Comparison of ENCODE assay signal across 20 mouse cellular contexts in genomic region chr4:155157871-155158542, GRCm38 (mm10).
DNase-seq lines count a peak whose midpoint lies in the region; ATAC-seq lines count a peak whose summit lies in the region.
"Had no signal": no experiment of that assay in that cellular context is flagged by ENCODE, and none has a peak within 500 bp of the region (broad histone marks: within the 10 kb centered on the region; RNA-seq: fewer than 3 reads in every experiment).

No protein-coding gene starts in this region.

- peaks cover 28% of the 10 kb centered on the region for H3K4me1 ChIP-seq in heart, embryonic 11.5 days (ENCODE audit: control insufficient read depth, insufficient read depth, low read length)
- peaks cover 57% of the 10 kb centered on the region for H3K4me1 ChIP-seq in limb, embryonic 12.5 days (replicated peaks)
- H3K4me1 ChIP-seq in limb, embryonic 10.5 days: peaks cover 61% of the 10 kb centered on the region
- peaks cover 61% of the 10 kb centered on the region for H3K4me1 ChIP-seq in limb, embryonic 13.5 days

- no peak overlapping the region for H3K4me2 ChIP-seq in heart, embryonic 11.5 days
- no peak overlapping the region for H3K4me2 ChIP-seq in limb, embryonic 12.5 days
- no peak overlapping the region for H3K4me2 ChIP-seq in limb, embryonic 13.5 days (replicated peaks)
- H3K4me2 ChIP-seq: kidney, embryonic 15.5 days; liver, embryonic 12.5 days; lung, embryonic 15.5 days; neural tube, embryonic 13.5 days had no signal

- 85% methylated on average over 27 of the region's 27 CpGs for WGBS in heart, embryonic 11.5 days (ENCODE audit: insufficient replicate concordance)
- 82% methylated on average over 27 of the region's 27 CpGs for WGBS in limb, embryonic 12.5 days
- 89% methylated on average over 27 of the region's 27 CpGs for WGBS in limb, embryonic 10.5 days
- WGBS in limb, embryonic 13.5 days: 83% methylated on average over 27 of the region's 27 CpGs

- H3K9me3 ChIP-seq in heart, embryonic 11.5 days (replicated peaks; ENCODE audit: control insufficient read depth, low read length): no peaks in the 10 kb centered on the region
- H3K9me3 ChIP-seq in limb, embryonic 12.5 days: no peaks in the 10 kb centered on the region
- H3K9me3 ChIP-seq in limb, embryonic 10.5 days (replicated peaks): no peaks in the 10 kb centered on the region
- H3K9me3 ChIP-seq in limb, embryonic 13.5 days: no peaks in the 10 kb centered on the region
- H3K9me3 ChIP-seq: G1E; kidney, embryonic 15.5 days; liver, embryonic 12.5 days; lung, embryonic 15.5 days; neural tube, embryonic 13.5 days had no signal

- peaks cover 21% of the 10 kb centered on the region for H3K36me3 ChIP-seq in heart, embryonic 11.5 days (ENCODE audit: control insufficient read depth, insufficient read depth, low read length)
- peaks cover 70% of the 10 kb centered on the region for H3K36me3 ChIP-seq in limb, embryonic 12.5 days
- peaks cover 63% of the 10 kb centered on the region for H3K36me3 ChIP-seq in limb, embryonic 10.5 days
- peaks cover 73% of the 10 kb centered on the region for H3K36me3 ChIP-seq in limb, embryonic 13.5 days

- peak; percentile 67 for DNase-seq in cerebellum, adult 11-12 months
- DNase-seq in cerebellum, postnatal 4 days (ENCODE audit: low spot score in 2 of 2): no peak
- no peak for DNase-seq in heart, adult 18-20 months
- no peak for DNase-seq in limb, embryonic 10.5 days (ENCODE audit: low spot score)
- DNase-seq in adrenal gland, postnatal 10 days: no peak
- DNase-seq: gastrocnemius, postnatal 25 days; heart, postnatal 14 days; lung, postnatal 4 days; thymus, postnatal 14 days had no signal

- ATAC-seq in heart, embryonic 11.5 days (replicated peaks; ENCODE audit: insufficient number of reproducible peaks, low FRiP score, low TSS enrichment): no peak
- no peak for ATAC-seq in limb, embryonic 12.5 days (ENCODE audit: insufficient number of reproducible peaks, insufficient read depth, low FRiP score, low TSS enrichment, low read depth)
- no peak for ATAC-seq in limb, embryonic 13.5 days (ENCODE audit: low FRiP score, low read depth)
- ATAC-seq: CD4-positive, CD25-positive, alpha-beta regulatory T cell, adult 4 months; hindbrain, embryonic 16.5 days; intestine, embryonic 16.5 days; liver, embryonic 12.5 days had no signal

- peak overlapping the region; percentile 22; the same call in 1 of the 2 replicates for H3K9ac ChIP-seq in heart, embryonic 11.5 days (ENCODE audit: low read depth, low read length)
- H3K9ac ChIP-seq in limb, embryonic 12.5 days (replicated peaks): no peak overlapping the region
- no peak overlapping the region for H3K9ac ChIP-seq in limb, embryonic 13.5 days
- H3K9ac ChIP-seq: kidney, embryonic 15.5 days; liver, embryonic 12.5 days; lung, embryonic 15.5 days; neural tube, embryonic 13.5 days had no signal

- H3K27ac ChIP-seq in heart, embryonic 11.5 days (ENCODE audit: low read depth, low read length): no peak overlapping the region
- peak overlapping the region; percentile 50 for H3K27ac ChIP-seq in limb, embryonic 12.5 days
- H3K27ac ChIP-seq in limb, embryonic 10.5 days: no peak overlapping the region
- H3K27ac ChIP-seq in limb, embryonic 13.5 days: peak overlapping the region; percentile 44; the same call in 1 of the 2 replicates
- H3K27ac ChIP-seq: kidney, embryonic 15.5 days; liver, embryonic 12.5 days; lung, embryonic 15.5 days; neural tube, embryonic 13.5 days had no signal

- H3K27me3 ChIP-seq in heart, embryonic 11.5 days (ENCODE audit: control insufficient read depth, insufficient read depth, low read length): no peaks in the 10 kb centered on the region
- H3K27me3 ChIP-seq in limb, embryonic 12.5 days: peaks cover under 1% of the 10 kb centered on the region; the same call in 1 of the 2 replicates
- no peaks in the 10 kb centered on the region for H3K27me3 ChIP-seq in limb, embryonic 10.5 days (ENCODE audit: low read depth, poor library complexity, severe bottlenecking)
- H3K27me3 ChIP-seq in limb, embryonic 13.5 days: no peaks in the 10 kb centered on the region
- H3K27me3 ChIP-seq: kidney, embryonic 15.5 days; liver, embryonic 12.5 days; lung, embryonic 15.5 days; neural tube, embryonic 13.5 days had no signal

- no peak overlapping the region for H3K4me3 ChIP-seq in heart, embryonic 11.5 days (ENCODE audit: low read depth, low read length)
- H3K4me3 ChIP-seq in limb, embryonic 12.5 days (replicated peaks): no peak overlapping the region
- no peak overlapping the region for H3K4me3 ChIP-seq in limb, embryonic 10.5 days
- no peak overlapping the region for H3K4me3 ChIP-seq in limb, embryonic 13.5 days
- H3K4me3 ChIP-seq: kidney, embryonic 15.5 days; liver, embryonic 12.5 days; lung, embryonic 15.5 days; neural tube, embryonic 13.5 days had no signal

Comparison
In these comparisons a context has a peak if more than half of its experiments do, and no peak if none do; other contexts are left out.
1. H3K27ac ChIP-seq: peak in limb, embryonic 12.5 days (single experiment) and limb, embryonic 13.5 days (single experiment); none in heart, embryonic 11.5 days (single experiment) and limb, embryonic 10.5 days (single experiment).